Mouse (Mus musculus) E14TG2a.4 (cell line): ENCODE measurements around the gene Ipo5.

Source experiments
- CTCF ChIP-seq: conservative IDR thresholded peaks from 2 replicates; pipeline ENCODE4 v1.5.1; 2014; ENCODE audit warnings: low read length
- NANOG ChIP-seq: IDR thresholded peaks from 2 replicates; pipeline ENCODE4 v1.6.1; 2014; ENCODE audit warnings: borderline replicate concordance, low read length, mixed read lengths
- POU5F1 ChIP-seq: IDR thresholded peaks from 2 replicates; pipeline ENCODE4 v1.6.1; 2014; ENCODE audit warnings: low read length, borderline replicate concordance

DNA sequence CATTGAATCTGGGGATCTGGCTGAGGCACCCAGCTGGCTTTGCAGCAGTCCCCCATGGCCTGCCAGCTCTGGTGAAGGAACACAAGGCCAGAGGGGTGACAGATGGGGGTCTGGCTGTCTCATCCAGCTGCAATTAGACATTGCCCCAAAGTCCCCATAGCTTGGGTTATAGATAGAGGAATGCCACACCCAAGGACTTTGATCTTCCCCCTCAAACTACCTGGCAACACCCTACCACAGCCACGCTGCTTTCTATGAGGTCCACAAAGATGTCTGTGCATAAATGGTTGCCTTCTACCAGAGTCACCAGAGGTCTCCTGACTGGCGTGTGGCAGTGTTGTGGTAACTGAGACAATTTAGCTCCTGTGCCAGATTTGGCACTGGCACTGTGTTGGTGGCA is 39.0 kb downstream of the Ipo5 start:
- TF ChIP-seq CTCF, result no peak
- TF ChIP-seq NANOG, result no peak
- TF ChIP-seq POU5F1, result no peak
